Mouse (Mus musculus) liver, embryonic 14.5 days (tissue): ENCODE results near the gene Idh3b. TPM values are rescaled to one million over a fixed set of nuclear protein-coding genes. Genes with fewer than 3 reads are reported as not detected.

Source experiments
- ATAC-seq: fragments of 200-750 bp; cut with Nextera tagmentation; 2 replicates; pipeline ENCODE4 v1.8.0; 2017; ENCODE audit warnings: moderate number of reproducible peaks, mild to moderate bottlenecking, moderate library complexity; ENCODE audit not compliant: insufficient read depth
- DNase-seq, 3 experiments: peaks; one replicate each; pipeline ENCODE4 v3.0.0-alpha.2; 2012 to 2013; ENCODE audit warnings: low read depth in 3 of 3, low spot score in 3 of 3
- H3K27ac ChIP-seq: fragments of 300-500 bp; sonication (generic); 2 replicates; pipeline ENCODE4 v1.5.1; 2014; ENCODE audit warnings: moderate library complexity, mild to moderate bottlenecking, control low read depth, inconsistent platforms
- H3K27me3 ChIP-seq: fragments of 300-500 bp; sonication (generic); 2 replicates; pipeline ENCODE4 v1.6.1; 2014; ENCODE audit warnings: mild to moderate bottlenecking, low read length, moderate library complexity; ENCODE audit not compliant: control insufficient read depth, insufficient read depth
- H3K36me3 ChIP-seq: fragments of 300-500 bp; sonication (generic); replicated peaks from 2 replicates; pipeline ENCODE4 v1.6.1; 2014; ENCODE audit warnings: low read depth; ENCODE audit not compliant: control insufficient read depth, insufficient read depth
- H3K4me1 ChIP-seq, 2 experiments: fragments of 200-500 bp in 1 of 2; fragments of 300-500 bp in 1 of 2; sonication (generic) in 1 of 2; replicated peaks; 2 replicates each; pipeline ENCODE4 v1.6.1; 2012 to 2014; ENCODE audit warnings: antibody characterized with exemption in 1 of 2, inconsistent platforms in 1 of 2, low read length in 1 of 2; ENCODE audit not compliant: control insufficient read depth in 2 of 2, insufficient read depth in 2 of 2
- H3K4me2 ChIP-seq: fragments of 300-500 bp; sonication (generic); 2 replicates; pipeline ENCODE4 v1.6.1; 2014; ENCODE audit warnings: low read depth, mild to moderate bottlenecking, control low read depth, moderate library complexity
- H3K4me3 ChIP-seq, 2 experiments: fragments of 200-500 bp in 1 of 2; fragments of 300-500 bp in 1 of 2; sonication (generic) in 1 of 2; 2 replicates each; pipeline ENCODE4 v1.5.1; 2012 to 2014; ENCODE audit warnings: low read depth in 2 of 2, low read length in 2 of 2, mild to moderate bottlenecking in 2 of 2, control low read depth in 1 of 2, inconsistent platforms in 1 of 2, moderate library complexity in 1 of 2; ENCODE audit not compliant: insufficient read depth in 1 of 2
- H3K9ac ChIP-seq: fragments of 300-500 bp; sonication (generic); replicated peaks from 2 replicates; pipeline ENCODE4 v1.6.1; 2014; ENCODE audit warnings: mild to moderate bottlenecking, control low read depth, moderate library complexity
- H3K9me3 ChIP-seq: fragments of 300-500 bp; sonication (generic); 2 replicates; pipeline ENCODE4 v1.6.1; 2016; ENCODE audit warnings: low read length, mixed read lengths; ENCODE audit not compliant: control insufficient read depth
- CTCF ChIP-seq: IDR thresholded peaks from 2 replicates; pipeline ENCODE4 v1.5.1; 2016; ENCODE audit warnings: antibody characterized with exemption, low read depth, control low read depth
- EP300 ChIP-seq: IDR thresholded peaks from 2 replicates; pipeline ENCODE4 v1.6.1; 2016; ENCODE audit warnings: antibody characterized with exemption, low read depth
- WGBS: fragments of 180-500 bp; shearing (Covaris S2); extraction: QIAGEN DNeasy Blood & Tissue Kit; methylation state at CpG from one replicate; pipeline ENCODE4 v1.1.7; 2014; ENCODE audit not compliant: insufficient replicate concordance; 5-methylcytosine and 5-hydroxymethylcytosine counted together
- polyA plus RNA-seq, 2 experiments: library from polyadenylated mRNA; depleted of rRNA in 1 of 2; stranded (reverse) in 1 of 2; unstranded in 1 of 2; fragments of >200 nt; fragmentation: Nextera tagmentation in 1 of 2; extraction: Ambion mirVana in 1 of 2; gene quantifications; 2 replicates each; pipeline versions ENCODE4 v1.2.1 to v1.2.3; 2012 to 2014

Gene Idh3b
- polyA plus RNA-seq (2012; rRNA removed) (71.8 and 104 TPM in 2 replicates), polyA plus RNA-seq (2014; fragmentation: Nextera tagmentation; extraction: Ambion mirVana) (95.1 and 105 TPM in 2 replicates)

- peak within 1 kb of the TSS; percentile 76 to 80 for H3K4me3 ChIP-seq
Observed at GRCm38 (mm10) chr2:130283854-130284654, at the start of gene Idh3b. TSS of gene Idh3b (minus strand) at chr2:130284547.

GRCm38 (mm10) chr2:130329502-130329901, 45.2 kb upstream of the Idh3b start:
- WGBS, result 66% methylated on average over 2 of the region's 2 CpGs
- Histone ChIP-seq H3K4me1 (no peaks in the 10 kb centered on the region), H3K4me2 (no peak overlapping the region), H3K36me3 (no peaks in the 10 kb centered on the region), H3K9me3 (no peaks in the 10 kb centered on the region), H3K27me3 (no peaks in the 10 kb centered on the region), H3K9ac (no peak overlapping the region), H3K27ac (no peak overlapping the region), H3K4me3 (no peak overlapping the region)
- ATAC-seq (no peak), DNase-seq (no peak)
- TF ChIP-seq CTCF, result no peak
- TF ChIP-seq EP300, result no peak

More at GRCm38 (mm10) chr2:130283854-130284654, at the start of gene Idh3b:
- Histone ChIP-seq H3K4me2 (peak within 1 kb of the TSS; percentile 93), H3K9ac (peak within 1 kb of the TSS; percentile 86), H3K27me3 (no peaks in the 10 kb centered on the region), H3K36me3 (peaks cover 24% of the 10 kb centered on the region), H3K27ac (peak within 1 kb of the TSS; percentile 58), H3K9me3 (no peaks in the 10 kb centered on the region), H3K4me1 (peaks cover 5 to 10% of the 10 kb centered on the region in 2 experiments)
- TF ChIP-seq CTCF (no peak), EP300 (no peak)
- peak; percentile 68 to 72 (median 69) for DNase-seq
- peak; percentile 81 for ATAC-seq
- 1% methylated on average over 51 of the region's 51 CpGs for WGBS

DNA sequence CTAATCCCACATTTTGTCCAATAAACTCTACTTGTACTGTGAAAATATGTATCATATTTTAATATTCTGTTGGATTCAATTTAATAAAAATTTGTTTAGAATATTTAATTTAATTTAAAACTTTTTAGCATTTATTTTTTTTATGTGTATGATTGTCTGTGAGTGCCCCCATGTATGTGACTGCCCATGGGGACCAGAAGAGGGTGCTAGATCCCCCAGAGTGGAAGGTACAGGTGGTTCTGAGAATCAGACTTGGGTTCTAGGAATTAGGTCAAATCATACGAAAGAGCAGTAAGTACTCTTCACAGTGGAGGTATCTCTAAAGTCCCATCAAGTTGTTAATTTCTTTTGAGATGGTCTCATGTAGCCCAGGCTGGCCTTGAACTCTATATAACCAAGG, 42.7 kb upstream of the Idh3b start:
- H3K9ac ChIP-seq, result no peak overlapping the region
- no peak for ATAC-seq

DNA sequence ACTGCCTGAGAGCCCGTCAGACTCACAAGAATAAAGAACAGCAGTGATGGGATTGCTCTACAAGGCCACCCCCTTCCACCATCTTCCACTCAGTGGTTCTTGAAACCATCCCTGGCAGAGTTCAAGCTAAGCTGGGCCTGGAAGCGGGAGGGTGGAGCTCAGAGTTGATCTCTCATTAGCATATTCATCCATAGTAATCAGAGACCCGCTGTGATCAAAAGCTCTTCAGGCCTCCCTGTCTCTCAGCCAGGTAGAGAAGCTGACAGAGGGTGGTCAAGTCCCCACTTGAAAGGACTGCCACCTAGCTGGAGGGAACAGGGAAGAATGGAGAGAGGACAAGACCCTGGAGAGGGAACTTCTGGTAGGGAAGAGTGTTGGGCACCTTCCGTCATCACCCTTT, 18.7 kb upstream of the Idh3b start:
- Histone ChIP-seq H3K9me3 (no peaks in the 10 kb centered on the region), H3K4me3 (no peak overlapping the region), H3K27ac (no peak overlapping the region), H3K9ac (no peak overlapping the region), H3K36me3 (no peaks in the 10 kb centered on the region), H3K4me2 (no peak overlapping the region), H3K4me1 (no peaks in the 10 kb centered on the region), H3K27me3 (no peaks in the 10 kb centered on the region; the same call in 1 of the 2 replicates)
- ATAC-seq (no peak), DNase-seq (no peak)
- 53% methylated on average over 4 of the region's 4 CpGs for WGBS
- no peak for TF ChIP-seq CTCF

More for the DNA sequence above, 42.7 kb upstream of the Idh3b start:
- Histone ChIP-seq H3K4me1 (no peaks in the 10 kb centered on the region), H3K27ac (no peak overlapping the region), H3K4me3 (no peak overlapping the region), H3K36me3 (no peaks in the 10 kb centered on the region), H3K27me3 (no peaks in the 10 kb centered on the region), H3K9me3 (no peaks in the 10 kb centered on the region), H3K4me2 (no peak overlapping the region)
- 14% methylated on average over 1 of the region's 1 CpGs for WGBS
- peak in 1 of 3 experiments; percentile 1 for DNase-seq
- TF ChIP-seq EP300, result no peak
- TF ChIP-seq CTCF, result no peak

- H3K27ac ChIP-seq, result no peak overlapping the region
- TF ChIP-seq CTCF (no peak), EP300 (no peak)
- 54% methylated on average over 9 of the region's 9 CpGs for WGBS
- H3K36me3 ChIP-seq, result no peaks in the 10 kb centered on the region
- H3K9me3 ChIP-seq, result no peaks in the 10 kb centered on the region
- ATAC-seq (no peak), DNase-seq (no peak)
- peaks cover 52% of the 10 kb centered on the region for H3K27me3 ChIP-seq
- no peak overlapping the region for H3K4me3 ChIP-seq
- no peak overlapping the region for H3K4me2 ChIP-seq
- H3K9ac ChIP-seq, result no peak overlapping the region
- 0 out of 4 replicates have a peak, but pooled peaks cover 0 to 3% of the 10 kb centered on the region in 2 experiments for H3K4me1 ChIP-seq
Observed at GRCm38 (mm10) chr2:130297580-130297979, 13.2 kb upstream of the Idh3b start.
